Mouse (Mus musculus): Measurements from ENCODE around the gene Cracr2a.

DNA sequence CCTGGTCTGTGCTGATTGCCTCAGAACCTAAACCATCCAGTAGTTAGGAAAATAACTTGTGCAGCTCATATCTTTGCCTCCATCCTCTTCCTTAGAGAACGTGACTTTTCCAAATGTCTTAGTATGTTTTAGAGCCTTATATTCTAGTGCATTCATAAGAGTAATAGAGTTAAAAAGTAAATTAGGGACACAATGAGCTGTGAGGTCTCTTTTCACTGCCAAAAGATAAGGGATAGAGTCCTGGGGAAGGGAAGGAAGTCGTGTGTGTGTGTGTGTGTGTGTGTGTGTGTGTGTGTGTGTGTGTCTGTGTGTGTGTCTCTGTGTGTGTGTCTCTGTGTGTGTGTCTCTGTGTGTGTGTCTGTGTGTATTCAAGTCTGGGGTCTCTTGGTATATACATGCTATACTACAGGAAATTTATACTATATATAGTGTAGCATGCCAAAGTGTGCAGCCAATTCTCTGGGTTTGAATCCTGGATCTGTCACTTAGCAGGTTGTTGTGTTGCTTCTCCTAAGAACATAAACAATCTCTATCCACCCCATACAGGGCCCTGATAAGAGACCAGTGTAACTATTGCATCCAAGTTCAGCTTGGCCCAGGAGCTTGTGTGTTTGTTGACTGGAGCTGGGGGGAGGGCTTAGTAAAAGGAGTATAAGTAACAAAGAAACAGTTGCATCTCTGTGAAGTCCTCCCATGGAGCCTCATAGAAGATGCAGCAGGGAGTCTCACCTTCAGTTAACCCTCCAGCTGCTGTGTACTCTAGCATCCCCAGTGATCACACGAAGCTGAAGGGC is 29.5 kb upstream of the Cracr2a start:
- TF ChIP-seq CTCF (IDR thresholded peaks at IDR 0.05; ENCODE audit: insufficient read depth, low read depth, low read length) (no peak), POLR2A (IDR thresholded peaks at IDR 0.05; ENCODE audit: insufficient read depth, low read depth, low read length) (no peak)

Data from olfactory bulb, adult 2 months (tissue).